Mouse (Mus musculus) kidney, adult 2 months (tissue): ENCODE results near the gene Abcb11.

Experiments
- CTCF ChIP-seq: fragments of 200-500 bp; conservative IDR thresholded peaks from 2 replicates; pipeline ENCODE4 v1.5.1; 2011; ENCODE audit warnings: low read depth, mild to moderate bottlenecking, control low read depth, low read length, moderate library complexity, mixed read lengths; ENCODE audit not compliant: insufficient read depth, insufficient read length
- POLR2A ChIP-seq: fragments of 200-500 bp; IDR thresholded peaks from one replicate; pipeline ENCODE4 v1.6.1; 2011; ENCODE audit warnings: low read depth, low read length, control low read depth

- TF ChIP-seq CTCF: no peak
- TF ChIP-seq POLR2A: no peak
These were observed 53.4 kb downstream of the Abcb11 start for GRCm38 (mm10) chr2:69288989-69289388.
